Mouse (Mus musculus) embryonic facial prominence, embryonic 12.5 days (tissue): ENCODE results near the gene Gm11938. TPM values are rescaled to one million over a fixed set of nuclear protein-coding genes. Genes with fewer than 3 reads are reported as not detected.
A peak's percentile ranks its signal among the peaks of the same experiment; 100 is the strongest.
"Not testable (repeated sequence)": the region's sequence is repeated elsewhere in the genome, so short reads cannot be mapped to it uniquely, and the experiment has no call there.

Experiments used
- ATAC-seq: fragments of 200-750 bp; cut with Nextera tagmentation; 2 replicates; pipeline ENCODE4 v1.8.0; 2017; ENCODE audit not compliant: insufficient number of reproducible peaks, insufficient read depth, low FRiP score, low TSS enrichment
- H3K27ac ChIP-seq: fragments of 300-500 bp; sonication (generic); 2 replicates; pipeline ENCODE4 v1.5.1; 2016; ENCODE audit warnings: mild to moderate bottlenecking
- H3K27me3 ChIP-seq: fragments of 300-500 bp; sonication (generic); 2 replicates; pipeline ENCODE4 v1.6.1; 2016; ENCODE audit warnings: mild to moderate bottlenecking, moderate library complexity
- H3K36me3 ChIP-seq: fragments of 300-500 bp; sonication (generic); 2 replicates; pipeline ENCODE4 v1.6.1; 2016; ENCODE audit warnings: mild to moderate bottlenecking
- H3K4me1 ChIP-seq: fragments of 300-500 bp; sonication (generic); 2 replicates; pipeline ENCODE4 v1.6.1; 2016
- H3K4me2 ChIP-seq: fragments of 300-500 bp; sonication (generic); replicated peaks from 2 replicates; pipeline ENCODE4 v1.6.1; 2016; ENCODE audit warnings: mild to moderate bottlenecking, moderate library complexity
- H3K4me3 ChIP-seq: fragments of 300-500 bp; sonication (generic); 2 replicates; pipeline ENCODE4 v1.5.1; 2016; ENCODE audit warnings: mild to moderate bottlenecking
- H3K9ac ChIP-seq: fragments of 300-500 bp; sonication (generic); 2 replicates; pipeline ENCODE4 v1.6.1; 2016; ENCODE audit warnings: mild to moderate bottlenecking, moderate library complexity
- H3K9me3 ChIP-seq: fragments of 300-500 bp; sonication (generic); 2 replicates; pipeline ENCODE4 v1.6.1; 2016; ENCODE audit warnings: mild to moderate bottlenecking, moderate library complexity
- WGBS: fragments of 180-500 bp; shearing (Covaris S2); methylation state at CpG from one replicate; pipeline ENCODE4 v1.1.7; 2016; 5-methylcytosine and 5-hydroxymethylcytosine counted together
- polyA plus RNA-seq: library from polyadenylated mRNA; unstranded; fragments of >200 nt; fragmentation: Nextera tagmentation; extraction: Ambion mirVana; gene quantifications from 2 replicates; pipeline ENCODE4 v1.2.1, GENCODE M21; 2016

Gm11938 gene
- polyA plus RNA-seq, 1 experiment from 2014 or later, result not detected

DNA sequence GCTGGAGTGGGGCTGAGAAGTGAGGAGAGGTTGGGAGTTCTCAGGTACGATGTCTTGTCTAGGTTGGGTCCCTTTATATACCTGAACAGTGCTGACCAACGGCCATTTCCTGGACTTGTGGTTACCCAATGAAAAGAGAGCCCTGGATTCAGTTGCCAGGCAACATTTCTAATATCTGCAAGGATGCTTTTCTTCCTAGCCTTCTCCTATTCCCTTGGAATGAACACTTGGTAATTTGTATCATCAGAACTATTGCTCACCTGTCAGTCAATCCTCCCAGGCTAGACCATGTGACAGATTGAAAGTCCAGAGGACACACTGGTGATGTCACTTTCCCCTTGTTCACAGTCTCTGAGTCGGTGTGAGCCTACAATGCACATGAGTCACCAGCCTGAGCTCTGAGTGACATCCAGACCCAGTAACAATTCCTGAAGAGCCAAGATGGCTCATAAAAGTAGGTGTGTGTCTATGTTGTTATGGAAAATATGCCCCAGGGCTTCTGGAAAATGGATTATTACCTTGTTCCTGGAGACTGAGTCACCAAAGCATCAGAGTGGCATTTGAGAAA lies 11.8 kb upstream of the Gm11938 start, which contains the start of gene Krtap2-4:
Gene Krtap2-4, minus strand, starts transcription at position 51 of the 568 bp plus-strand sequence.
- Histone ChIP-seq H3K4me3 (no peak within 1 kb of the TSS), H3K9ac (no peak within 1 kb of the TSS), H3K27ac (no peak within 1 kb of the TSS), H3K4me2 (no peak within 1 kb of the TSS), H3K4me1 (no peaks in the 10 kb centered on the region), H3K36me3 (no peaks in the 10 kb centered on the region), H3K27me3 (no peaks in the 10 kb centered on the region), H3K9me3 (no peaks in the 10 kb centered on the region)
- no peak for ATAC-seq
- WGBS, result 82% methylated on average over 3 of the region's 3 CpGs

DNA sequence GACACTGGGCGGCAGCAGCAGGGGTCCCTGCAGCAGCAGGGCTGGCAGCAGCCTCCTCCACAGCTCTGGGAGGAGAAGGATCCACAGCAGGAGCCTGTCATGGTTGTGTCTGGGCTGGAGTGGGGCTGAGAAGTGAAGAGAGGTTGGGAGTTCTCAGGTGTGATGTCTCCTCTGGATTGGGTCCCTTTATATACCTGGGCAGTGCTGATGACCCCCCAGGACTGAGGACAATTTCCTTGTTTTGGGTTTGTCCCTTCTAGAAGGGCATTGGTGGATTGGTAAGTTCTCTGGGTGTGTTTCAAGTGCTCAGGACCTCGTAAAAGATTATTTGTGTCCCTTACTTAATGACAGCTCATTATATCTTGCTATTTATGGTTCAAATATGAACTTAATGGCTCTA lies 7.0 kb upstream of the Gm11938 start, which contains the start of gene Gm11937:
Gene Gm11937, minus strand, starts transcription at position 101 of the 400 bp plus-strand sequence.
- H3K4me3 ChIP-seq, H3K9ac ChIP-seq, H3K4me1 ChIP-seq, H3K27ac ChIP-seq, H3K4me2 ChIP-seq, H3K36me3 ChIP-seq, ATAC-seq, H3K9me3 ChIP-seq, H3K27me3 ChIP-seq: not testable (repeated sequence)
- 74% methylated on average over 1 of the region's 2 CpGs for WGBS

DNA sequence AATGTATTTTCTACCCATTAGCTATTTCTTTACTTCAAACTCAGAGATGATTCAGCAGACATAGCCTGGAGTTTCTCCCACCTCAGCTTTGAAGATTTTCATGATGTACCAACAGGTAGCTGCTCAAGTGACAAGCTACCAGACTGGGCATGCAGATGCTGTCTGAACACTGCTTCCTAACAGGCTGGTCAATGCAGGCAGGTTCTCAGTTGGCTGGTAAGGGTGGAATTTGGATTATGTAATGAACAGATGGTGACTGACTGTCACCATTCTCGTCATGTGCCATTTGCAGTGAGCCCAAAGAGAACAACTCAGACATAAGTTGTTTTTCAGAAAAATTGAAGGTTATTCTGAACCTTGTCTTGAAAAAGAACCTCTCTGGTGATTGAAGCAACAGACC lies 6.0 kb upstream of the Gm11938 start:
- Histone ChIP-seq H3K27me3 (no peaks in the 10 kb centered on the region), H3K4me3 (no peak overlapping the region), H3K9ac (no peak overlapping the region), H3K4me2 (no peak overlapping the region), H3K9me3 (no peaks in the 10 kb centered on the region), H3K4me1 (no peaks in the 10 kb centered on the region), H3K36me3 (no peaks in the 10 kb centered on the region), H3K27ac (no peak overlapping the region)
- ATAC-seq, result no peak
- 68% methylated on average over 1 of the region's 1 CpGs for WGBS

DNA sequence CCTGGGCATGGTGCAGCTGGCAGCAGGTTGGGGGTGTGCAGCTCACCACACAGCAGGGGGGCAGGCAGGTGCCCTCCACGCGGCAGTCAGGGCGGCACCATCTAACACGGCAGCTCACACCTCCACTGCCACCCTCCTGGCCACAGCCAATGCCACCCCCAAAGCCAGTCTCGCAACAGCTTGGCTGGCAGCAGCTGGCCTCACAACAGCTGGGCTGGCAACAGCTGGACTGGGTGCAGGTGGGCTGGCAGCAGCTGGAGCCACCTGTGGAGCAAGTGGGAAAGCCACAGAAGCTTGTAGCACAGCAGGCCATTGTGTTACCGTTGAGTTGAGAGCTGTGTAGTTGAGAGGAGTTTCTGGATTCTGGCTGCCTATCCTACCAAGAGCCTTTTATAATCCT lies 5.4 kb downstream of the Gm11938 start, which contains the start of gene Krtap9-3:
Gene Krtap9-3, minus strand, starts transcription at position 364 of the 400 bp plus-strand sequence.
- H3K4me1 ChIP-seq, H3K36me3 ChIP-seq, H3K4me3 ChIP-seq, H3K9ac ChIP-seq, H3K27me3 ChIP-seq, H3K27ac ChIP-seq, H3K4me2 ChIP-seq, ATAC-seq, H3K9me3 ChIP-seq: not testable (repeated sequence)
- 79% methylated on average over 6 of the region's 6 CpGs for WGBS

DNA sequence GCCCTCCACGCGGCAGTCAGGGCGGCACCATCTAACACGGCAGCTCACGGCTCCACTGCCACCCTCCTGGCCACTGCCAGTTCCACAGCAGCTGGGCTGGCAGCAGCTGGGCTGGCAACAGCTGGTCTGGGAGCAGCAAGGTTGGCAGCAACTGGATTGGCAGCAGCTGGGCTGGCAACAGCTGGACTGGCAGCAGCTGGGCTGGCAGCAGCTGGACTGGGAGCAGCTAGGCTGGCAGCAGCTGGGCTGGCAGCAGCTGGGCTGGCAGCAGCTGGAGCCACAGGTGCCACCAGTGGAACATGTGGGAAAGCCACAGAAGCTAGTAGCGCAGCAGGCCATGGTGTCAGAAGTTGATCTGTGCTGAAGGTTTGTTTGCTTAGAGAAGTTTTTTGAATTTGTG lies 12.1 kb downstream of the Gm11938 start, which contains the start of gene Krtap1-3:
Gene Krtap1-3, minus strand, starts transcription at position 359 of the 400 bp plus-strand sequence.
- Histone ChIP-seq H3K36me3 (no peaks in the 10 kb centered on the region), H3K4me2 (no peak within 1 kb of the TSS), H3K4me3 (no peak within 1 kb of the TSS), H3K4me1 (no peaks in the 10 kb centered on the region), H3K27me3 (0 out of 2 replicates have a peak, but pooled peaks cover 3% of the 10 kb centered on the region), H3K27ac (no peak within 1 kb of the TSS), H3K9ac (no peak within 1 kb of the TSS), H3K9me3 (no peaks in the 10 kb centered on the region)
- 85% methylated on average over 6 of the region's 6 CpGs for WGBS
- ATAC-seq, result no peak

DNA sequence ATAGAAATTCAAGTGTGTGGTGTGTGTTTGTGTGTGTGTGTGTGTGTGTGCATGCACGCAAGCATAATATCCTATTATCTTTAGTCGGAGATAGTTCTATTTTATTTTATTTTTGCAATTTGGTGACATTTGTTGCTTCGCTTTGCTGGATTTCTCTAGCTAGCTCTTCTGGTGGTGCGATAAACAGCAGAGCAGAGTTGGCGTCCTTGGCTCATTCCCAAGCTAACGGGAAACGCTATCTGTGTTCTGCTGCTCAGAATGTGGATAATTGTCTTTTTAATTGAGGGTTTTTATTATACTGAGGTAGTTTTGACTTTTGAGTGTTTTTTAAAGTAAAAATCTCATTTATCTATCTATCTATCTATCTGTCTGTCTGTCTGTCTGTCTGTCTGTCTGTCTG lies 18.0 kb downstream of the Gm11938 start:
- no peaks in the 10 kb centered on the region for H3K27me3 ChIP-seq
- no peak overlapping the region for H3K4me3 ChIP-seq
- no peaks in the 10 kb centered on the region for H3K9me3 ChIP-seq
- H3K4me1 ChIP-seq, result no peaks in the 10 kb centered on the region
- H3K9ac ChIP-seq, result no peak overlapping the region
- H3K36me3 ChIP-seq, result no peaks in the 10 kb centered on the region
- ATAC-seq, result no peak
- 90% methylated on average over 7 of the region's 7 CpGs for WGBS
- H3K27ac ChIP-seq, result no peak overlapping the region
- no peak overlapping the region for H3K4me2 ChIP-seq

DNA sequence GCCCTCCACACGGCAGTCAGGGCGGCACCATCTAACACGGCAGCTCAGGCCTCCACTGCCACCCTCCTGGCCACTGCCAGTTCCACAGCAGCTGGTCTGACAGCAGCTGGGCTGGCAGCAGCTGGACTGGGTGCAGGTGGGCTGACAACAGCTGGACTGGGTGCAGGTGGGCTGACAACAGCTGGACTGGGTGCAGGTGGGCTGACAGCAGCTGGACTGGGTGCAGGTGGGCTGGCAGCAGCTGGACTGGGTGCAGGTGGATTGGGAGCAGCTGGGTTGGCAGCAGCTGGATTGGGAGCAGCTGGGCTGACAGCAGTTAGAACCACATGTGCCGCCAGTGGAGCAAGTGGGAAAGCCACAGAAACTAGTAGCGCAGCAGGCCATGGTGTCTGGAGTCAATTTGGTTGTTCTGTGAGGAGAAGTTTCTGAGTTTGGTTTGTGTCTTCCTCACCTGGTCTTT lies 19.8 kb downstream of the Gm11938 start, which contains the start of gene Krtap1-4:
Gene Krtap1-4, minus strand, starts transcription at position 410 of the 460 bp plus-strand sequence.
- Histone ChIP-seq H3K27me3 (no peaks in the 10 kb centered on the region), H3K36me3 (no peaks in the 10 kb centered on the region), H3K4me3 (no peak within 1 kb of the TSS), H3K4me1 (no peaks in the 10 kb centered on the region), H3K27ac (no peak within 1 kb of the TSS), H3K9ac (no peak within 1 kb of the TSS), H3K9me3 (no peaks in the 10 kb centered on the region), H3K4me2 (no peak within 1 kb of the TSS)
- 72% methylated on average over 5 of the region's 5 CpGs for WGBS
- no peak for ATAC-seq

DNA sequence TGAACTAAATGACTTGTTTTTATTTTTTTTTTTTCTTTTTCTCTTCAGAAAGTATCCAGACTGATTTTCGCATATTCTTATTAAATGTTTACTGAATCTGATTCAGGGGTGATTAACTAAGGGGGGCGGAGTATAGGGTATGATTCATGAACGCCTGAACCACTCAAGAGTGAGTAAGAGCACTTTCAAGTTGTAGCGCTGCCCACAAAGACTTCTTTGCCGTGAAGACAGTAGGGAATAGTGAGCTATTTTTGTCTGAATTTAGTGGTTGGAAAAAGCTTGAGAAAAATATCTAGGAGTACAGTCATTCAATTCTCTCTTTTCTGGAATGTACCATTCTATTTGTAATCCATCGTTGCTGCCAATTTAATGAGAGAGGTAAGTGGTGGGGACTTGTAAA lies 21.5 kb downstream of the Gm11938 start:
- H3K9ac ChIP-seq, result no peak overlapping the region
- no peak for ATAC-seq
- no peak overlapping the region for H3K4me2 ChIP-seq
- H3K4me3 ChIP-seq, result no peak overlapping the region
- H3K9me3 ChIP-seq, result no peaks in the 10 kb centered on the region
- H3K36me3 ChIP-seq, result no peaks in the 10 kb centered on the region
- 88% methylated on average over 6 of the region's 6 CpGs for WGBS
- H3K4me1 ChIP-seq, result no peaks in the 10 kb centered on the region
- no peaks in the 10 kb centered on the region for H3K27me3 ChIP-seq
- H3K27ac ChIP-seq, result no peak overlapping the region

DNA sequence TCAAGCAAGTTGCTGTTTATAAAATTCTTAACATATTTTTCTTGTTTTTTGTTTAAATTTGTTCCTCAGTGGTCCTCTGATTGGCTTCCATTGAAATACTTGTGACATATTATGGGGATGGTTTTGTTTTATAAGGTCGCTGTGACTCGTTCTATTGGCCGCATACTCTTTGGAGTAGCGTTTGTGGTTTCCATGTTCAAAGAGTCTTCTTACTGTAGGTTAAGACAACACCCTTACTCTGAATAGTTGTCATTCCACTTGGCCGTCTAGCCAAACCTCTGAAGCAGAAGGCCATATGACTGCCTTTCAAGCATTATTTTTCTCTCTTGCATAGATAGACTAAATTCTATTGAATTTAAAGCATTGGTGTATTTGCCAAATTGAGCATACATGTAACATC lies 22.1 kb downstream of the Gm11938 start:
- Histone ChIP-seq H3K4me1 (no peaks in the 10 kb centered on the region), H3K27me3 (no peaks in the 10 kb centered on the region), H3K9me3 (no peaks in the 10 kb centered on the region), H3K27ac (no peak overlapping the region), H3K9ac (no peak overlapping the region), H3K36me3 (no peaks in the 10 kb centered on the region), H3K4me2 (no peak overlapping the region), H3K4me3 (no peak overlapping the region)
- WGBS, result 86% methylated on average over 5 of the region's 5 CpGs
- ATAC-seq, result no peak

DNA sequence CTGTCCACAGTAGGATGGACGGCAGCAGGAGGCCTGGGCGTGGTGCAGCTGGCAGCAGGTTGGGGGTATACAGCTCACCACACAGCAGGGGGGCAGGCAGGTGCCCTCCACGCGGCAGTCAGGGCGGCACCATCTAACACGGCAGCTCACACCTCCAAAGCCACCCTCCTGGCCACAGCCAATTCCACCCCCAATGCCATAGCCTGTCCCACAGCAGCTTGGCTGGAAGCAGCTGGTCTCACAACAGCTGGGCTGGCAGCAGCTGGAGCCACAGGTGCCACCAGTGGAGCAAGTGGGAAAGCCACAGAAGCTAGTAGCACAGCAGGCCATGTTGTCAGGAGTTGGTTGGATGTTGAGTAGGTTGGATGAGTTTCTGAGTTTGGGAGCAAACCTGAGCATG lies 22.5 kb downstream of the Gm11938 start, which contains the start of gene Krtap1-5:
Gene Krtap1-5, minus strand, starts transcription at position 381 of the 400 bp plus-strand sequence.
- Histone ChIP-seq H3K4me1 (no peaks in the 10 kb centered on the region), H3K36me3 (no peaks in the 10 kb centered on the region), H3K4me2 (no peak within 1 kb of the TSS), H3K4me3 (no peak within 1 kb of the TSS), H3K9me3 (no peaks in the 10 kb centered on the region), H3K27me3 (no peaks in the 10 kb centered on the region), H3K9ac (no peak within 1 kb of the TSS), H3K27ac (no peak within 1 kb of the TSS)
- WGBS, result 74% methylated on average over 6 of the region's 6 CpGs
- no peak for ATAC-seq

DNA sequence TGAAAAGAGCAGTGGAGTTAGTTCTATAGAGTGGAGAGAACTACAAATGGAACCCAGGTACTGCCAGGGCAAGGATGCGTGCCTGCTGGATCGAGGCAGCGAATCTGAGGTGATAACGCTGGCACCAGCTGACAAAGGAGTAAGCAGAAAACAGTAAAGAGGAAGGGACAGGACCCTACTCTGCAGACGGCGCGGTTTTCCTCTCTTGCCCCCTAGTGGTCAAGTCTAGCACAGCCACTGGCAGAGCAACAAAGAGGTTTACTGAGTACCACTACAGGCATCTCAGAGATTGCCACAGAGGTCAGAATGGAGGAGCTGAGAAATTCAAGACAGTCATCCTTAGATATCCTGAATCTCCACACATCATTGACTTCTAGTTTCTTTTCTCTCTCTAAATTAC lies 29.0 kb downstream of the Gm11938 start:
- H3K27me3 ChIP-seq, result no peaks in the 10 kb centered on the region
- H3K27ac ChIP-seq, result no peak overlapping the region
- H3K9me3 ChIP-seq, result no peaks in the 10 kb centered on the region
- H3K4me3 ChIP-seq, result no peak overlapping the region
- H3K4me2 ChIP-seq, result peak overlapping the region; percentile 35
- no peak overlapping the region for H3K9ac ChIP-seq
- H3K4me1 ChIP-seq, result no peaks in the 10 kb centered on the region
- WGBS, result 3% methylated on average over 7 of the region's 7 CpGs
- no peak for ATAC-seq
- no peaks in the 10 kb centered on the region for H3K36me3 ChIP-seq

DNA sequence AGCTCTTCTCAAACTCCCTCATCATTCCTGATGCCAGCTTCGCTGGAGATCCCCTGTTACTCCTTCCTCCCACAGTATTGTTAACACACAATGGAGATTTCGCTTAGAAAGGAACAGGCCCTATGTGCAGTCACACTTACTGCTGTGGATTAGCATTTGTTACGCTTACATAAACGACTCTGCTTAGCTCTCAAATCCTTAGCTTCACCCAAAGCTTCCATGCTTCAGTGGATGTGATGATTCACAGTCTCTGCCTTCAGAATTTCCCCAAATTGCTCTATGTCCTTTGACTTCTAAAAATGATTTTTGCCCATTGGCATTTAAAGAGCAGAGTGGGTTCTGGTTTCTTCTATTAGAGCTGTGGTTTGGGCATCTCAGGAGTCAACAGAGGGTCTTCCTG lies 29.9 kb downstream of the Gm11938 start:
- no peak overlapping the region for H3K27ac ChIP-seq
- no peak for ATAC-seq
- WGBS, result 66% methylated on average over 4 of the region's 4 CpGs
- H3K36me3 ChIP-seq, result no peaks in the 10 kb centered on the region
- no peak overlapping the region for H3K9ac ChIP-seq
- H3K4me1 ChIP-seq, result no peaks in the 10 kb centered on the region
- no peaks in the 10 kb centered on the region for H3K9me3 ChIP-seq
- H3K27me3 ChIP-seq, result no peaks in the 10 kb centered on the region
- H3K4me3 ChIP-seq, result no peak overlapping the region
- no peak overlapping the region for H3K4me2 ChIP-seq
